Mouse (Mus musculus): Measurements from ENCODE around the gene Chrna4. TPM values are rescaled to one million over a fixed set of nuclear protein-coding genes. Genes with fewer than 3 reads are reported as not detected.

Gene Chrna4
- polyA plus RNA-seq, 1 experiment from 2014 or later: 1.1 TPM

- WGBS (ENCODE audit: insufficient replicate concordance): 51% methylated on average over 5 of the region's 5 CpGs
Measured at GRCm38 (mm10) chr2:181068499-181068898, 25.2 kb upstream of the Chrna4 start.

GRCm38 (mm10) chr2:181065827-181066226 lies 22.5 kb upstream of the Chrna4 start:
- H3K36me3 ChIP-seq (replicated peaks): no peaks in the 10 kb centered on the region
- no peaks in the 10 kb centered on the region for H3K9me3 ChIP-seq (replicated peaks)
- 29% methylated on average over 4 of the region's 4 CpGs for WGBS (ENCODE audit: insufficient replicate concordance)
- no peak for ATAC-seq (ENCODE audit: insufficient read depth)
- H3K27me3 ChIP-seq: peaks cover 39% of the 10 kb centered on the region
- H3K4me1 ChIP-seq (replicated peaks): no peaks in the 10 kb centered on the region
- no peak overlapping the region for H3K4me2 ChIP-seq
- H3K27ac ChIP-seq (replicated peaks): no peak overlapping the region
- H3K4me3 ChIP-seq (replicated peaks): no peak overlapping the region
- H3K9ac ChIP-seq: no peak overlapping the region

More at GRCm38 (mm10) chr2:181068499-181068898, 25.2 kb upstream of the Chrna4 start:
- Histone ChIP-seq H3K4me3 (replicated peaks) (no peak overlapping the region), H3K4me2 (no peak overlapping the region), H3K9me3 (replicated peaks) (no peaks in the 10 kb centered on the region), H3K4me1 (replicated peaks) (no peaks in the 10 kb centered on the region; the same call in 1 of the 2 replicates), H3K9ac (no peak overlapping the region), H3K36me3 (replicated peaks) (no peaks in the 10 kb centered on the region), H3K27me3 (peaks cover 39% of the 10 kb centered on the region), H3K27ac (replicated peaks) (no peak overlapping the region)
- no peak for ATAC-seq (ENCODE audit: insufficient read depth)

- ATAC-seq (ENCODE audit: insufficient read depth): no peak
- 10% methylated on average over 5 of the region's 5 CpGs for WGBS (ENCODE audit: insufficient replicate concordance)
- Histone ChIP-seq H3K9me3 (replicated peaks) (no peaks in the 10 kb centered on the region), H3K27me3 (peaks cover 27% of the 10 kb centered on the region), H3K4me2 (no peak overlapping the region), H3K36me3 (replicated peaks) (no peaks in the 10 kb centered on the region), H3K4me1 (replicated peaks) (no peaks in the 10 kb centered on the region), H3K4me3 (replicated peaks) (no peak overlapping the region), H3K9ac (no peak overlapping the region), H3K27ac (replicated peaks) (no peak overlapping the region)
Measured at GRCm38 (mm10) chr2:181060127-181060526, 16.8 kb upstream of the Chrna4 start.

- H3K36me3 ChIP-seq (replicated peaks): no peaks in the 10 kb centered on the region
- H3K4me1 ChIP-seq (replicated peaks): no peaks in the 10 kb centered on the region
- 20% methylated on average over 3 of the region's 3 CpGs for WGBS (ENCODE audit: insufficient replicate concordance)
- peaks cover 21% of the 10 kb centered on the region for H3K27me3 ChIP-seq
- H3K9ac ChIP-seq: no peak overlapping the region
- no peak for ATAC-seq (ENCODE audit: insufficient read depth)
- H3K4me2 ChIP-seq: no peak overlapping the region
- no peak overlapping the region for H3K27ac ChIP-seq (replicated peaks)
- H3K4me3 ChIP-seq (replicated peaks): no peak overlapping the region
- H3K9me3 ChIP-seq (replicated peaks): no peaks in the 10 kb centered on the region
Measured at GRCm38 (mm10) chr2:181058193-181058592, 14.8 kb upstream of the Chrna4 start.

- Histone ChIP-seq H3K4me3 (replicated peaks) (no peak overlapping the region), H3K4me2 (no peak overlapping the region), H3K36me3 (replicated peaks) (no peaks in the 10 kb centered on the region), H3K9ac (no peak overlapping the region), H3K27ac (replicated peaks) (no peak overlapping the region), H3K9me3 (replicated peaks) (no peaks in the 10 kb centered on the region), H3K27me3 (peaks cover 20% of the 10 kb centered on the region), H3K4me1 (replicated peaks) (no peaks in the 10 kb centered on the region)
- 41% methylated on average over 8 of the region's 8 CpGs for WGBS (ENCODE audit: insufficient replicate concordance)
- ATAC-seq (ENCODE audit: insufficient read depth): no peak
Measured at GRCm38 (mm10) chr2:181057341-181057740, 14.0 kb upstream of the Chrna4 start.

- H3K9me3 ChIP-seq (replicated peaks): no peaks in the 10 kb centered on the region
- no peak overlapping the region for H3K9ac ChIP-seq
- H3K4me3 ChIP-seq (replicated peaks): no peak overlapping the region
- H3K36me3 ChIP-seq (replicated peaks): no peaks in the 10 kb centered on the region
- ATAC-seq (ENCODE audit: insufficient read depth): no peak
- peaks cover 14% of the 10 kb centered on the region for H3K27me3 ChIP-seq
- WGBS (ENCODE audit: insufficient replicate concordance): 82% methylated on average over 1 of the region's 1 CpGs
- H3K4me1 ChIP-seq (replicated peaks): no peaks in the 10 kb centered on the region
- no peak overlapping the region for H3K4me2 ChIP-seq
- H3K27ac ChIP-seq (replicated peaks): no peak overlapping the region
Measured at GRCm38 (mm10) chr2:181052171-181052570, 8.8 kb upstream of the Chrna4 start.

GRCm38 (mm10) chr2:181048986-181049385 lies 5.6 kb upstream of the Chrna4 start:
- Histone ChIP-seq H3K4me3 (replicated peaks) (no peak overlapping the region), H3K9me3 (replicated peaks) (no peaks in the 10 kb centered on the region), H3K9ac (no peak overlapping the region), H3K27me3 (peaks cover 6% of the 10 kb centered on the region), H3K4me1 (replicated peaks) (0 out of 2 replicates have a peak, but pooled peaks cover 3% of the 10 kb centered on the region), H3K36me3 (replicated peaks) (no peaks in the 10 kb centered on the region), H3K4me2 (no peak overlapping the region), H3K27ac (replicated peaks) (no peak overlapping the region)
- 63% methylated on average over 9 of the region's 9 CpGs for WGBS (ENCODE audit: insufficient replicate concordance)
- no peak for ATAC-seq (ENCODE audit: insufficient read depth)

- Histone ChIP-seq H3K9ac (no peak overlapping the region), H3K36me3 (replicated peaks) (no peaks in the 10 kb centered on the region), H3K4me1 (replicated peaks) (0 out of 2 replicates have a peak, but pooled peaks cover 6% of the 10 kb centered on the region), H3K27me3 (peaks cover 6% of the 10 kb centered on the region), H3K4me2 (no peak overlapping the region), H3K27ac (replicated peaks) (no peak overlapping the region), H3K4me3 (replicated peaks) (no peak overlapping the region), H3K9me3 (replicated peaks) (no peaks in the 10 kb centered on the region)
- no peak for ATAC-seq (ENCODE audit: insufficient read depth)
- WGBS (ENCODE audit: insufficient replicate concordance): 53% methylated on average over 7 of the region's 7 CpGs
Measured at GRCm38 (mm10) chr2:181048252-181048945, 5.1 kb upstream of the Chrna4 start.

- Histone ChIP-seq H3K9ac (no peak overlapping the region), H3K4me3 (replicated peaks) (no peak overlapping the region), H3K9me3 (replicated peaks) (no peaks in the 10 kb centered on the region), H3K4me1 (replicated peaks) (peaks cover 12% of the 10 kb centered on the region), H3K27ac (replicated peaks) (peak overlapping the region; percentile 51; the same call in 1 of the 2 replicates), H3K27me3 (peaks cover 35% of the 10 kb centered on the region), H3K36me3 (replicated peaks) (no peaks in the 10 kb centered on the region), H3K4me2 (no peak overlapping the region)
- 22% methylated on average over 3 of the region's 3 CpGs for WGBS (ENCODE audit: insufficient replicate concordance)
- no peak for ATAC-seq (ENCODE audit: insufficient read depth)
Measured at GRCm38 (mm10) chr2:181044001-181044400, 655 bp upstream of the Chrna4 start.

GRCm38 (mm10) chr2:181042376-181042775 lies 970 bp downstream of the Chrna4 start:
- Histone ChIP-seq H3K4me1 (replicated peaks) (peaks cover 12% of the 10 kb centered on the region), H3K4me2 (no peak overlapping the region), H3K36me3 (replicated peaks) (no peaks in the 10 kb centered on the region), H3K27me3 (peaks cover 51% of the 10 kb centered on the region), H3K27ac (replicated peaks) (no peak overlapping the region), H3K9ac (no peak overlapping the region), H3K9me3 (replicated peaks) (no peaks in the 10 kb centered on the region), H3K4me3 (replicated peaks) (no peak overlapping the region)
- ATAC-seq (ENCODE audit: insufficient read depth): no peak

GRCm38 (mm10) chr2:181041941-181042340 lies 1.4 kb downstream of the Chrna4 start:
- 17% methylated on average over 7 of the region's 7 CpGs for WGBS (ENCODE audit: insufficient replicate concordance)
- H3K9me3 ChIP-seq (replicated peaks): no peaks in the 10 kb centered on the region
- H3K4me2 ChIP-seq: no peak overlapping the region
- H3K4me1 ChIP-seq (replicated peaks): peaks cover 12% of the 10 kb centered on the region
- no peaks in the 10 kb centered on the region for H3K36me3 ChIP-seq (replicated peaks)
- H3K27me3 ChIP-seq: peaks cover 56% of the 10 kb centered on the region
- ATAC-seq (ENCODE audit: insufficient read depth): no peak
- no peak overlapping the region for H3K4me3 ChIP-seq (replicated peaks)
- H3K27ac ChIP-seq (replicated peaks): no peak overlapping the region
- H3K9ac ChIP-seq: no peak overlapping the region

- Histone ChIP-seq H3K36me3 (replicated peaks) (no peaks in the 10 kb centered on the region), H3K27me3 (peaks cover 68% of the 10 kb centered on the region), H3K4me1 (replicated peaks) (peaks cover 12% of the 10 kb centered on the region), H3K9me3 (replicated peaks) (no peaks in the 10 kb centered on the region), H3K9ac (no peak overlapping the region), H3K4me3 (replicated peaks) (peak overlapping the region; percentile 40), H3K27ac (replicated peaks) (no peak overlapping the region), H3K4me2 (peak overlapping the region; percentile 61)
- 7% methylated on average over 16 of the region's 16 CpGs for WGBS (ENCODE audit: insufficient replicate concordance)
- ATAC-seq (ENCODE audit: insufficient read depth): no peak
Measured at GRCm38 (mm10) chr2:181039356-181039680, 4.0 kb downstream of the Chrna4 start.

All from liver, embryonic 15.5 days (tissue).